Mouse (Mus musculus) bone marrow, adult 2 months (tissue): Measurements from ENCODE around the gene Cyfip2.

Experiments
- CTCF ChIP-seq: fragments of 200-500 bp; IDR thresholded peaks from 2 replicates; pipeline ENCODE4 v1.5.1; 2011; ENCODE audit warnings: low read length, control low read depth; ENCODE audit not compliant: control insufficient read depth, insufficient read depth
- POLR2A ChIP-seq: fragments of 200-500 bp; IDR thresholded peaks from 2 replicates; pipeline ENCODE4 v1.6.1; 2011; ENCODE audit warnings: low read depth, mild to moderate bottlenecking, control low read depth, low read length, borderline replicate concordance; ENCODE audit not compliant: control insufficient read depth

GRCm38 (mm10) chr11:46278709-46279108, 34.0 kb downstream of the Cyfip2 start:
- no peak for TF ChIP-seq CTCF
- TF ChIP-seq POLR2A: no peak
